Mouse (Mus musculus): ENCODE results near the gene Iah1.

Gene Iah1

DNA sequence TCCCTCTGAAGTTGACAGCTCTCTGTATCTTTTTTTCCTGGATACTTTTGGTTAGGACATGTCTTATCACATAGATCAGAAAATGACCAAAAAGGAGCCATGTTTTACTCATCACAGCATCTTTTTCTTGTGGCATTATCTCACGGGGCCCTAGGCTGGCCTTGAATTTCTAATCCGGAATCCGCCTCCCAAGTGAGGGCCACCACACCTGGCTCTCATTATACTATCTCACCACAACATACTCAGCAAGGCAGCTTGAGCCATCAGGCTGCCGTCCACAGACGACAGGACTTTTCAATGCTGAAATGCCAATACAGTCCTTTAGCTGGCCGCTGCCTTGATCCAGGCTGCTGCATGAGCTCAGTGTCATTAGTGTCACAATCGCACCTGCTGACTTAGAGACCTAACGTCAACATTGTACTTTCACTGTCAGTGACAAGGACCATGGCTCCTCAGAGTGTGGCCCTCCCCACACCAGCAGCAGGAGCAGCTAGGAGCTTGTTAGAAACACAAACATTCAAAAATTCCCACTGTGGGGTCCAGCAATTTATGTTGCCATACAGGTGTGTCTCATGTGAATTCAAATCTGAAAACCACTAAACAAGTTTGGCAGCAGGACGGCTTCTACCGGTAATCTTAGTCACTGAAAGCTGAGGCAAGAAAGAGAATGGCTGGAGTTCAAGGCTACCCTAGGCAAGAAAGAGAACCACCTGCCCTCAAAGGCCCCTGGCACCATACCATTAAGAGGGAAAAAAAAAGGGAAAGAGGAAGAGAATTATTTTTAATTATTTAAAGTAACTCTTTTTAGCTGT is 48.6 kb downstream of the Iah1 start:
- intact Hi-C loops (cut with DNase I): no loop called here

DNA sequence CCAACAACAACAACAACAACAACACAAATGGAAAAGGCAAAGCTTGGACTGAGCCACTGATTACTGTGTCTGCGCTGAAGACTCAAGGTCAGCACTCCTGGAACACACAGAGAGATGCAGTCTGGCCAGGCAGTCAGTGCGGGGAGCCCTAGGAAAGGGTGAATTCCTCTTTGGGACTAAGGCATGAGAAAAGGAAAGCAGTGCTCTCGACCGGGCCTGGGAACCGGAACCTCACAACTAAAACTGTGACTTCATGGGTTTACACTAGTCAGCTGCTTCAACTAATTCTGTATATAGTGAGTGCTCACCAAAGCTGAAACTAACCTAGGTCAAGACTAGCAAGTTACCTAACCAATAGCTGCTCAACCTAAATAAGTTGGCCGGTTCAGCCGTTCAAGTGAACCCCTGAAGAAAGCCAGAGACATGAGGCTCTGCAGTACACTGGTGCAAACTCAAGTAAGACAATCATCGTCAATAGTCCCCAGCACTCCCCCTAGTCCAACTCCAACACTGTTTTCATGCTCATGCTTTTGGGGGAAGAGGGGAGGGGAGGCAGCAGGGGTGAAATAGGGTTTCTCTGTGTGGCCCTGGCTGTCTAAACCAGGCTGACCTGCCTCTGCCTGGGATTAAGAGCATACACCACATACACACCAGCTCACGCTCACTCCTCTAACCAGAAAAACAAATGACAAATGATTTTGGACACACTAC is 52.3 kb downstream of the Iah1 start:
- intact Hi-C loops (cut with DNase I): no loop called here

DNA sequence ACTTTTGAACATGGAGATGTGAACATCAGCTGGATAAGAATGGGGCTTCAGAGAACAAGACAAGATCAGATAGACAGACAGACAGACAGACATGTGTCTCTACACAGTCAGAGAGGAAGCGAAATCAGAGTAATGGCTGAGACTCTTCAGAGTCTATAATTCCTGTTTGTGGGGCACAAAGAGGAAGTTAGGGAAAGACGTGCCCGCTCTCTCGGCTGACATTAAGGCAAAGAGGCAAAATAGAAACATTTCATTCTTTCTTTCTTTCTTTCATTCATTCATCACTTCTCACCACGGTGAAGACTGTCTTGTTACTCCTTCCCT is 52.9 kb downstream of the Iah1 start:
- intact Hi-C loops (cut with DNase I): no loop called here

DNA sequence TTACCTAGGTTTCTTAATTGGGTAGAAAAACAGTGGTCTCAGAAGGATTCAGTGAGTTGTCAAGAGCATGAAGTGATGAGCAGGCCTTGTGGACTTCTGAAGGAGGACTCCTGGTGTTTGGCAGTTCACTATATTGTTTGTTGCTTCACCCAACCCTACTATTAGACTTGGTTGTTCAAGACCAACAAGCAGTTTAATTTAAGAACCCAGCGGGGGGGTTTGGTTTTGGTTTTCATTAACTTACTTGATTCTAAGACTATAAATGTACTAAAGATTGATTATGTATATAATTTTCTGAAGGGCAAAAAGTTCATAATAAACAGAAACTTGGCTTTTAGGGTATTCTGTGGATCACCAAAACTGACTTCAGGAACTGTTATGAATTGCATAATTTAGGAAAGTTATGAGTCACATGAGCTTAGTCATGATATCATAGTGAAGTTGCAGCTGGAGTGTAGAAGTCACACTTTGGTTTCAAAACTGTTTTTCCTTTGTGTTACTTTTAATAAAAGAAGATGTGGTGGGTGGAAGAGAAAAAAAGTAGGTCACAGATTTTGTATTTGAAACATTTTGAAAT is 53.9 kb downstream of the Iah1 start:
- intact Hi-C loops (cut with DNase I): loop anchor here (5.0 kb wide), 1 partner anchor 47 kb away; the partner anchor contains the start of gene Ywhaq

DNA sequence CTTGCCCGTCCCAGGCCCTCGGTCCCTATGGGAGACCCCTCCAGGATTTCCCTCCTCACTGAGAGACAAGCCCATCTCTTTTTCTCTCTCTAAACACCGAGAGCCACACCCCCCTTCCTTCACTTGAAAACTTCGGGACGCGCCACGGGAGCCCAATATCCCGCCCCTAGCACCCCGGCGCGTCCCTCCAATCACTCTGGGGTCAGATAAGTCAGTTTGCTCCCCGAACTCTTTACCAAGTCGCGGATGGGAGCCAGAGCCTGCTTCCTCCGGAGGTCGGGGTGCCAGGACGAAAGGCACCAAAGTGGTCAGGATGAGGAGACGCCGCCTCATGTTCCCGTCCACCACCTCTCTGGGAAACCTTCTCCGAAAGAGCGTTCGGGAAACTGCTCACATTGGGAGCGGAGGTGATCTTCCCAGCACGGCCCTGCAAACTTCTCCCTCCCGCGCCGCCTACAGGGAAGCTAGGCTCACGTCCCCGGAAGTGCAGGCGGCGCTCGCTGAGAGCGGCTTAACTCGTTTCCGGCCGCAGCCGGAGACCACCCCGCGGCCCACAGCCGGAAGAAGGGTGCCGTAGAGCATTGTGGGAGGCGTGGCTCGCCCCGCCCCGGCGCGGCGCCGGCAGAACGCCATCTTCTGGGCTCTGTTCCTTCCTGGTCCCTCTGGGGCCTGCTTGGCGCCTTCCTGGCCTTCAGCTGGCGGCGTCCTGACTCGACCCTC is 57.1 kb downstream of the Iah1 start, which contains the start of gene Adam17:
Gene Adam17 (minus strand): TSS at position 533 of the 720 bp plus-strand sequence.
- intact Hi-C loops (cut with DNase I): loop anchor here (5.0 kb wide), 1 partner anchor 44 kb away; the partner anchor contains the start of gene Ywhaq
